Mouse (Mus musculus) v-Abl transformed pro-B cells (cell line): Measurements from ENCODE around the gene Tmem256.
"Not testable (repeated sequence)": the region's sequence is repeated elsewhere in the genome, so short reads cannot be mapped to it uniquely, and the experiment has no call there.

ENCODE experiments used
- in situ Hi-C, 2 experiments: fragments of 400-800 bp; cut with MboI; formaldehyde crosslinking; loops; one replicate each; pipeline ENCODE4 v1.15.1; 2025; ENCODE audit not compliant: unreplicated experiment in 2 of 2

Gene Tmem256

GRCm38 (mm10) chr11:69849884-69850283 lies 11.6 kb downstream of the Tmem256 start:
- in situ Hi-C loops = no loop called here

DNA sequence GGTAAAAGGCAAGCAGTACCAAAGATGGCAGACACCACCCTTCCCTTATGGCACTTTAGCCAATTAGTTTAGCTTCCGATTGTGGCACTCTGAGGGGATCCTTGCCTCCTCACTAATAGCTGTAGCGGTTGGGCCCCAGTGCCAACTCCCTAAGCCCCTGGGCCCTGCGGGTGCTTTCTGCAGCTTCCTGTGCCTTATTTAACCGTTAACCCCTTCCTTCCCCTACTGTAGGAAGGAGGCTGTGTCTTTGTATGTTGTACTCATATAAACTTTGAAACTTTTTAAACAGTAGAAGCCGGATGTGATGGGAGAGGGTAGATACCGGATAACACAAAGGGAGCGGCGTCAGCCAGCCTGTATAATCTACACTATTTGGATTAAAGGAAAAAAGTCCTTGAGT lies 12.4 kb downstream of the Tmem256 start:
- in situ Hi-C loops = no loop called here

- in situ Hi-C loops = no loop called here
Measured at GRCm38 (mm10) chr11:69853994-69854393, 15.7 kb downstream of the Tmem256 start.

GRCm38 (mm10) chr11:69854680-69855079 lies 16.4 kb downstream of the Tmem256 start:
- in situ Hi-C loops = no loop called here

DNA sequence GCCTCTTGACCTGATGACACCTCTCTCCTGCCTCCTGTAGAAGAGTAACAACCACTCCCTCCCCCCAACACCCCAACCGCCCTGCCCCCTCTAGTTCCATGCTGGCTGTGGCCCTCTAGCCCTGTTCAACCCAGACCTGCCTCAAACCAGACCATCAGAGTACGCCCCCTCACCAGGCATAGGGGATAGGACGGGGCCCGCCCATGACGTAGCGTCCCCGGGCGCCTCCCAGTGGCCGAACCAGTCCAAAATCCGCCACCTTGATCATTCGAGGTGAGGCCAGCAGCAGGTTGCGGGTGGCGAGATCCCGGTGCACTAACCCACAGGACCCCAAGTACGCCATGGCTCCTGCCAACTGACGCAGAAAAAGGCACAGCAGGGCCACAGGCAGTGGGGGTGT lies 17.0 kb downstream of the Tmem256 start:
- in situ Hi-C loops = no loop called here

DNA sequence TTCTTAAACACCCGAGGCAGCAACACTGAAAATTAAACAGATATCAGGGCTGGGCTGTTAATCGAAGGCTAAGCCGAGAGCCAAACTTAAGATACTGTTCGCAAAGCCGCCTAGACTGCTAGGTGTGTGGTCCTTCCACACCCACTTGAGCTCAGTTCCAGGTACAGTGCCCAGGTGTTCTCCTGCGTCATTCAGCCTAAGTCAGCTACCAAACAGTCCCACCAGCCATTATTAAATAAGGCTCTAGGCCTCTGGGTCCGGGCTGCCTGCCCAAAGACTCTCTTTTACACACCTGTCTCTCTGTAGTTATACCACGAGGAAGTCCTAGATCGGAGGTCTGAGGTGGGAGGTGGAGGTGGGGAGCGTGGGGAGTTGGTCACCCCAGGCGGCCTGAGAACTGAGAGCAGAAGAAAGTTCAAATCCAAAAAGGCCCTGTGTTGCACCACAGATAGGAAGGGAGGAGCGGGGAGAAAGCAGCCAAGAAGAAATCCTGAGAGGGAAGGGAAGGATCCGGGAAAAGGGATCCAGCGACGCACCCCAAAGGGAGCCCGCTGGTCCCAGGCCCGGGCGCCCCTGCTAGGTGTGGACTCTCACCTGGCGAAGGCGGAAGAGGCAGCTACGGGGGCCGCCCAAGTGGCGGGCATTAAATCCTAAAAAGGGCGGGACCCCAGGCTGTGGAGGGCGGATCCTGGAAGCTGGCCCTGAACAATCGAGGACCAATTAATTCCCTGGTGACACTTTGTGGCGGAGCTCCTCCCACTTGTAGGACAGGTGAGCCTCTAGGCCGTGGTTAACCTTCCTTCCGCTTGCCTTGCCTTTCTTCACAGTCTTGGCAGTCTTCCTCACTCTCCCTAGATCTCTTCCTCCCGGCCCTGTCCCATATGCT lies 20.0 kb downstream of the Tmem256 start, which contains the start of gene Tnk1:
Gene Tnk1, minus strand, starts transcription at position 618 of the 886 bp plus-strand sequence.
- in situ Hi-C loops = no loop called here

DNA sequence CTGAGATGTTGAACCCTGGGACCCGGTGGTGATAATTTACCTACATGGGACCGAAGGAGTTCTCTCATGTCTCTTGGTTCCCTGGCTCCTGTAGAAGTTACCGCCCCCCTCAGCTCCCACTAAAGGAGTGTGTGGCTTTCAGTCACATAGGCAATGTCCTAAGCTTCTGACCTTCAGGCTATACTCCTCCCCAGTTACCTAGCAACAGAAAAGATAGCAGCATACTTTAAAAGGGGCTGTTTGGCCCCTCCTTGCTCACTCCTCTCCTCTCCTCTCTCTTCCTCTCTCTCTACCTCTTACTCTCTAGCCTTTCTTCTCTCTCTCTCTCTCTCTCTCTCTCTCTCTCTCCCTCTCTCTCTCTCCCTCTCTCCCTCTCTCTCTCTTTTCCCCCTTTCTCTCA lies 25.4 kb downstream of the Tmem256 start:
- in situ Hi-C loops = not testable (repeated sequence)

GRCm38 (mm10) chr11:69864138-69864860 lies 26.0 kb downstream of the Tmem256 start:
- in situ Hi-C loops = no loop called here

DNA sequence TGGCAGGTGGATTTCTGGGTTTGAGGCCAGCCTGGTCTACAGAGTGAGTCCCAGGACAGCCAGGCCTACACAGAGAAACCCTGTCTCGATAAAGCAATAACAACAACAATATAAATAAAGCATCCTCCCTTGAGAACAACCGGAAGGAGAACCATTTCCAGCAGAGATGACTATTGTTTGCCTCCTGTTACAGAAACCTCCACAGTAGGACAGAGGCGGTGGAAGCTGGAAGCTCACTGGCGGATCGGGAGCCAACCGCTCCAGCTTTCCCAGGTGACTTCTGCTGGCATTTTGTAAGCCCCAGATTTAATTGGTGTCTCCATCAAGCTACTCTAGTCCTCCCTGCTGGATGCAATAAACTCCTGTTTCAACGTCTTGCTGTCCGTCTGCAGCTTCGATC lies 27.2 kb downstream of the Tmem256 start:
- in situ Hi-C loops = no loop called here

DNA sequence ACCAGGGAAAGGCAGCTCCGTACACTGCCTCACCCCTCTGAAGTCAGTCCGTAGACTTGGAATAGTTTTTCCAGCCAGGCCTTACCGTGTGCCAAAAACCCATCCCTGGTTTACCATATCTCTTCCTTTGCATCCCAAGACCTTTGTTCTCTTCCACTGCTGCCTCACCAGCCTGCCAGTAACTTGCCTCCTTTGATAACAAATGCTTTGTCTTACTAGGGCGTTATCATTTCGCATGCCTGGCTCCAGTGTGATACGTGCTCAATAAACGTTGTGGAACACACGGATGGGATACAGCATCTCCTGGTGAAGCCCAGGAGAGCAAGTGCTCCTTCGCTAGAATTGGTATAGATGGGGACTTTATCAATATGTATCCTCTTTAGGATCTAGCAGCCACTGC lies 29.0 kb downstream of the Tmem256 start:
- in situ Hi-C loops = no loop called here

DNA sequence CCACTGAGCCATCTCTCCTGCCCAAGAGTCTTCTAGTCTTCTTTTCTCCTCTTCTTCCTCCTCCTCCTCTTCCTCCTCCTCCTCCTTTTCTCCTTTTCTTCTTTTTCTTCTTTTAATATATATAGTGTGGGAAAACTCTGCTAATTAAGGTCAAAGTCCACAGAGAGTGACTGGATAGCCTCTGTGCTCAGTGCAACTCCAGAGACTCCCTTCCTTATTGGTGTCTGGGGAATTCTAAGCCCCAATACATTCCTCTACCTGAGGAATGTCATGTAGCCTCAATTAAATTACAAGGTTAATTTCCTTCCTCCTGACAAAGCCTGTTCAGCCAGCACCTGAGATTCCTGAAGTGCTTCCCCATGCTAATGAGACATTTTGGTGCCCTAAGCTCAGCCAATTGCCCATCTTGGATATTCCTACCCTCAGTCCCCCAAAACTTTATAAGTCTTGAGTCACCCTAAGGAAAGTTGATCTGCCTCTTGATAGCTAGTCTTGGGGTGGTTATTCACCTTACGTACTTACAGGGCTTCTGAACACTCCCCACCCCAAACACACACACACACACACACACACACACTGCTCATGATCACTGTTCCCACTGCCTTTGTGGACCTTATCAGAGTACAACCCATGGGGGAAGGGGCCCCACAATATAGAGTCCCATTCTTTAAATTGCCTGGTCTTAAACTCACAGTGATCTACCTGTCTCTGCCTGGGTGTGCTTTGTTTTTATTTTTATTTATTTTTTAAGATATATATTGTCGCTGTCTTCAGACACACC lies 32.2 kb downstream of the Tmem256 start:
- in situ Hi-C loops = loop anchor here in 1 of 2 experiments (10.0 kb wide), 2 partner anchors 246 to 344 kb away; partner anchors contain the start of genes Sat2 and Slc16a11

GRCm38 (mm10) chr11:69871822-69872221 lies 33.5 kb downstream of the Tmem256 start:
- in situ Hi-C loops = loop anchor here in 1 of 2 experiments (10.0 kb wide), 2 partner anchors 247 to 343 kb away; partner anchors contain the start of genes Sat2 and Slc16a11

- in situ Hi-C loops = loop anchor here in 1 of 2 experiments (10.0 kb wide), 2 partner anchors 248 to 342 kb away; partner anchors contain the start of genes Sat2 and Slc16a11
Measured at GRCm38 (mm10) chr11:69872451-69872850, 34.1 kb downstream of the Tmem256 start.

DNA sequence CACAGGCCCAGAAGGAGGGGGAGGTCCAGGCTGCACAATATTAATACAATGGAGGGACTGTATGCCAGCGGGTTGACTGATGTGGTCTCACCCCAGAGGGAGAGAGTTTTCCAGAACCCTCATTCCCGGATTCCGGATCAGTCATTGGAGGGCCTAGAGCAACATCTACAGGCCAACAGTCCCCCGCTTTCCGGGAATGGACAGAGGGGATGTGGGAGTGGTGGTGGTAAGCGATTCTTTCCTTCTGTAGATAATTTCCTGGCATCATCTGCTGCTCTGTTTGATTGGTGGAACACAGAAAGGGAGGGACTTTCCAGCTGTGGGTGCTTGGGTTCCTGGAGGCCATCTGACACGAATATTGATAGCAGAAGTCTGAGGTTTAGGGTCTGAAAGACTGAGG lies 37.9 kb downstream of the Tmem256 start:
- in situ Hi-C loops = loop anchor here (5.0 to 10.0 kb wide), 8 partner anchors 69 to 339 kb away; partner anchors contain the start of genes Senp3 (in 2 of the 2), Fgf11 (in 1 of the 2), Polr2a (in 1 of the 2) and Sat2 (in 1 of the 2)

DNA sequence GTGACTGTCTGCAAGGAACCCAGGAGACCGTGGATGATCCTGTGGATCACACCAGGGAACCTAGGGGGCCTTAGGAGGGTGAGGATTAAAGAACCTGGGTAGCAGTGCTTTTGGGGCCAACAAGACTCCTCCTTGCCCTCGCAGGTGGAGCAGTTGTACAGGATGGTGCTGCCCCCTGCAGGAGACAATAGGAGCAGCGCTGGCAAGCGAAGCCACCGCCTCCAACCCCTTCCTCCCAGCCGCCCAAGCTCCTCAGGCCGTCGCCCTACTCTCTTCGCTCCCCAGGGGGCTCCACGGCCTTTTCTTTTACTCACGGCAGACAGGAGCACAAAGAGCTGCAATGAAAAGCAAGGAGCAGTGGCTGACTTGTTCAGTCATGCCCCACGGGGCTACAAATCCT lies 38.6 kb downstream of the Tmem256 start:
- in situ Hi-C loops = loop anchor here (5.0 to 10.0 kb wide), 8 partner anchors 70 to 338 kb away; partner anchors contain the start of genes Senp3 (in 2 of the 2), Fgf11 (in 1 of the 2), Polr2a (in 1 of the 2) and Sat2 (in 1 of the 2)

DNA sequence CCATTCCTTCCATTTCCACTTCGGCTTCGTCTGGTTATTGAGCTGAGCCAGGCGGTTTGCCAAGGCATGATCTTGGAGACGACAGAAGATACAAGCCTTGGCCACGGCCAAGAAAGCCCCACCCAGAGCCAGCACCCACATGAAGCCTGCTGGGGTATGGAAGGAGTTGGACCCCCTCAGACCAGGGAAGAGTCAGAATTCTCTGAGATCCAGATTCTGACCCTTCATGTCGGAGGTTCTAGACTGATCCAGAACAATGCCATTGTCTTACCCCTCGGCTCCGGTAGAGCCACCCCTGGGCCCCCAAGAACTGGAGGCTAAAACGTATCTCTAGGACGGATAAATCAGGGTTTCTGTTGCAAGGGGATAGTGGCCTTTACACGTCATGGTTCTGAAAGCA lies 39.6 kb downstream of the Tmem256 start, which contains the start of gene Tmem95:
Gene Tmem95, minus strand, starts transcription at position 141 of the 400 bp plus-strand sequence.
- in situ Hi-C loops = loop anchor here (5.0 to 10.0 kb wide), 8 partner anchors 71 to 337 kb away; partner anchors contain the start of genes Senp3 (in 2 of the 2), Fgf11 (in 1 of the 2), Polr2a (in 1 of the 2) and Sat2 (in 1 of the 2)

DNA sequence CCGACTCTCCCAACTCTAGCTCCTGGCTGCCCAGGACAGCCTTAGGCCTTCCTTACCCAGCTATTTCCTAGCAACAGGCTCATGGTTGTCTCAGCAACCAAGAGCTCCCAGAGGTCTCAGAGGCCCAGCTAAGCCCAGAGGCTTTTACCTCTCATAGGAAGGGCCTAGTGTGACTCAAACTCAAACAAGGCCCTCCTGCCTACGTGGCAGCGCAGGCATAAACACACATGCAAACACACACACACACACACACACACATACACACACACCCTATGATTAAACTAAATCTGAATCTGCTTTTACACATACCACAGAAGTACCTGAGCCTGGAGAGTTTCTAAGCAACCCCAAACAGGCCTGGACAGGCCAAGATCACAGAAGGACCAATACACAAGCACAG lies 40.1 kb downstream of the Tmem256 start:
- in situ Hi-C loops = loop anchor here (5.0 to 10.0 kb wide), 8 partner anchors 71 to 336 kb away; partner anchors contain the start of genes Senp3 (in 2 of the 2), Fgf11 (in 1 of the 2), Polr2a (in 1 of the 2) and Sat2 (in 1 of the 2)

GRCm38 (mm10) chr11:69878952-69879351 lies 40.6 kb downstream of the Tmem256 start:
- in situ Hi-C loops = loop anchor here (5.0 to 10.0 kb wide), 8 partner anchors 72 to 336 kb away; partner anchors contain the start of genes Senp3 (in 2 of the 2), Fgf11 (in 1 of the 2), Polr2a (in 1 of the 2) and Sat2 (in 1 of the 2)

DNA sequence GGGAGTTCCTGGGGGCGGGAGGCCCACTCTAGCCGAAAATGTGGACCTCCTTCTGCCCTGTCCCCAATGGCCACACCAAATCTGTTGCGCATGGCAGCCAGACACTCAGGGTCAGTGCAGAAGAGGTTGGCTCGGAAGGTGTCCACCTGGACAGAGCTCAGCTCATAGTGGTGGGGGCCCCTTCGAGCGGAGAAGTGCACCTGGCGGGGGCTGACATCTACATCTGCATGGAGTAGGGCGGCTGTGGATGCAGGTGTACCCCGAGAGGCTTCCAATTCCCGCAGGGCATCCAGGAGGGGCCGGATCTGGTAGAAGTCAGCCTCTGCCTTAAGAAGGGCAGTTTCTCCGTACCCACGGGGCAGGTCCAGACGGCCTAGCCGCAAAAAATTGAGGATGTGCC lies 41.4 kb downstream of the Tmem256 start:
- in situ Hi-C loops = loop anchor here (5.0 to 10.0 kb wide), 9 partner anchors 43 to 335 kb away; partner anchors contain the start of genes Eif5a (in 2 of the 2), Senp3 (in 2 of the 2), Fgf11 (in 1 of the 2) and Polr2a (in 1 of the 2)
